Mouse (Mus musculus) embryonic facial prominence, embryonic 12.5 days (tissue): ENCODE measurements around the gene Olfr703. TPM values are rescaled to one million over a fixed set of nuclear protein-coding genes. Genes with fewer than 3 reads are reported as not detected.

Experiments
- ATAC-seq: fragments of 200-750 bp; cut with Nextera tagmentation; 2 replicates; pipeline ENCODE4 v1.8.0; 2017; ENCODE audit not compliant: insufficient number of reproducible peaks, insufficient read depth, low FRiP score, low TSS enrichment
- H3K27ac ChIP-seq: fragments of 300-500 bp; sonication (generic); 2 replicates; pipeline ENCODE4 v1.5.1; 2016; ENCODE audit warnings: mild to moderate bottlenecking
- H3K27me3 ChIP-seq: fragments of 300-500 bp; sonication (generic); 2 replicates; pipeline ENCODE4 v1.6.1; 2016; ENCODE audit warnings: mild to moderate bottlenecking, moderate library complexity
- H3K36me3 ChIP-seq: fragments of 300-500 bp; sonication (generic); 2 replicates; pipeline ENCODE4 v1.6.1; 2016; ENCODE audit warnings: mild to moderate bottlenecking
- H3K4me1 ChIP-seq: fragments of 300-500 bp; sonication (generic); 2 replicates; pipeline ENCODE4 v1.6.1; 2016
- H3K4me2 ChIP-seq: fragments of 300-500 bp; sonication (generic); replicated peaks from 2 replicates; pipeline ENCODE4 v1.6.1; 2016; ENCODE audit warnings: mild to moderate bottlenecking, moderate library complexity
- H3K4me3 ChIP-seq: fragments of 300-500 bp; sonication (generic); 2 replicates; pipeline ENCODE4 v1.5.1; 2016; ENCODE audit warnings: mild to moderate bottlenecking
- H3K9ac ChIP-seq: fragments of 300-500 bp; sonication (generic); 2 replicates; pipeline ENCODE4 v1.6.1; 2016; ENCODE audit warnings: mild to moderate bottlenecking, moderate library complexity
- H3K9me3 ChIP-seq: fragments of 300-500 bp; sonication (generic); 2 replicates; pipeline ENCODE4 v1.6.1; 2016; ENCODE audit warnings: mild to moderate bottlenecking, moderate library complexity
- WGBS: fragments of 180-500 bp; shearing (Covaris S2); methylation state at CpG from one replicate; pipeline ENCODE4 v1.1.7; 2016; 5-methylcytosine and 5-hydroxymethylcytosine counted together
- polyA plus RNA-seq: library from polyadenylated mRNA; unstranded; fragments of >200 nt; fragmentation: Nextera tagmentation; extraction: Ambion mirVana; gene quantifications from 2 replicates; pipeline ENCODE4 v1.2.1, GENCODE M21; 2016

Gene Olfr703
- not detected in 2 replicates for polyA plus RNA-seq

GRCm38 (mm10) chr7:106843060-106843459 lies at the start of gene Olfr703:
TSS of gene Olfr703 (plus strand) at chr7:106843360.
- ATAC-seq: no peak
- WGBS: 59% methylated on average over 2 of the region's 2 CpGs
- no peak within 1 kb of the TSS for H3K27ac ChIP-seq
- no peaks in the 10 kb centered on the region for H3K36me3 ChIP-seq
- H3K4me1 ChIP-seq: no peaks in the 10 kb centered on the region
- no peak within 1 kb of the TSS for H3K9ac ChIP-seq
- no peaks in the 10 kb centered on the region for H3K27me3 ChIP-seq
- H3K9me3 ChIP-seq: 0 out of 2 replicates have a peak, but pooled peaks cover 4% of the 10 kb centered on the region
- no peak within 1 kb of the TSS for H3K4me3 ChIP-seq
- H3K4me2 ChIP-seq: no peak within 1 kb of the TSS

GRCm38 (mm10) chr7:106808734-106809133 lies 34.4 kb upstream of the Olfr703 start, which contains the start of gene Olfr700:
TSS of gene Olfr700 (minus strand) at chr7:106808834.
- H3K27ac ChIP-seq: no peak within 1 kb of the TSS
- no peaks in the 10 kb centered on the region for H3K27me3 ChIP-seq
- H3K4me2 ChIP-seq: no peak within 1 kb of the TSS
- 79% methylated on average over 1 of the region's 1 CpGs for WGBS
- H3K36me3 ChIP-seq: no peaks in the 10 kb centered on the region
- no peaks in the 10 kb centered on the region for H3K9me3 ChIP-seq
- H3K4me3 ChIP-seq: no peak within 1 kb of the TSS
- ATAC-seq: no peak
- no peak within 1 kb of the TSS for H3K9ac ChIP-seq
- H3K4me1 ChIP-seq: no peaks in the 10 kb centered on the region

GRCm38 (mm10) chr7:106813829-106814228 lies 29.3 kb upstream of the Olfr703 start, which contains the start of gene Olfr701:
TSS of gene Olfr701 (plus strand) at chr7:106814129.
- no peak within 1 kb of the TSS for H3K4me3 ChIP-seq
- no peaks in the 10 kb centered on the region for H3K9me3 ChIP-seq
- no peaks in the 10 kb centered on the region for H3K36me3 ChIP-seq
- H3K4me1 ChIP-seq: no peaks in the 10 kb centered on the region
- H3K4me2 ChIP-seq: no peak within 1 kb of the TSS
- H3K9ac ChIP-seq: no peak within 1 kb of the TSS
- no peaks in the 10 kb centered on the region for H3K27me3 ChIP-seq
- H3K27ac ChIP-seq: no peak within 1 kb of the TSS
- whole genome bisulfite sequencing: 71% methylated on average over 2 of the region's 2 CpGs
- no peak for ATAC-seq

- Histone ChIP-seq H3K9me3 (no peaks in the 10 kb centered on the region), H3K27ac (no peak overlapping the region)
Measured at GRCm38 (mm10) chr7:106815775-106816174, 27.4 kb upstream of the Olfr703 start.

GRCm38 (mm10) chr7:106818414-106818813 lies 24.7 kb upstream of the Olfr703 start:
- Histone ChIP-seq H3K9ac (no peak overlapping the region), H3K36me3 (no peaks in the 10 kb centered on the region), H3K4me3 (no peak overlapping the region), H3K27me3 (no peaks in the 10 kb centered on the region), H3K27ac (no peak overlapping the region), H3K9me3 (no peaks in the 10 kb centered on the region), H3K4me2 (no peak overlapping the region), H3K4me1 (no peaks in the 10 kb centered on the region)
- ATAC-seq: no peak

More at GRCm38 (mm10) chr7:106815775-106816174, 27.4 kb upstream of the Olfr703 start:
- Histone ChIP-seq H3K27me3 (no peaks in the 10 kb centered on the region), H3K4me1 (no peaks in the 10 kb centered on the region), H3K9ac (no peak overlapping the region), H3K36me3 (no peaks in the 10 kb centered on the region), H3K4me2 (no peak overlapping the region), H3K4me3 (no peak overlapping the region)
- WGBS: 68% methylated on average over 2 of the region's 2 CpGs
- ATAC-seq: no peak

GRCm38 (mm10) chr7:106833793-106834192 lies 9.4 kb upstream of the Olfr703 start, which contains the start of gene Olfr702:
TSS of gene Olfr702 (minus strand) at chr7:106833893.
- Histone ChIP-seq H3K27ac (no peak within 1 kb of the TSS), H3K4me1 (no peaks in the 10 kb centered on the region), H3K36me3 (no peaks in the 10 kb centered on the region), H3K9me3 (no peaks in the 10 kb centered on the region), H3K27me3 (no peaks in the 10 kb centered on the region), H3K9ac (no peak within 1 kb of the TSS), H3K4me3 (no peak within 1 kb of the TSS), H3K4me2 (no peak within 1 kb of the TSS)
- ATAC-seq: no peak

GRCm38 (mm10) chr7:106862885-106863284 lies 19.7 kb downstream of the Olfr703 start, which contains the start of gene Olfr704:
TSS of gene Olfr704 (plus strand) at chr7:106863185.
- 0 out of 2 replicates have a peak, but pooled peaks cover 4% of the 10 kb centered on the region for H3K9me3 ChIP-seq
- ATAC-seq: no peak
- H3K27ac ChIP-seq: no peak within 1 kb of the TSS
- no peaks in the 10 kb centered on the region for H3K27me3 ChIP-seq
- H3K4me2 ChIP-seq: no peak within 1 kb of the TSS
- H3K9ac ChIP-seq: no peak within 1 kb of the TSS
- no peaks in the 10 kb centered on the region for H3K36me3 ChIP-seq
- no peak within 1 kb of the TSS for H3K4me3 ChIP-seq
- H3K4me1 ChIP-seq: no peaks in the 10 kb centered on the region

GRCm38 (mm10) chr7:106876791-106877190 lies 33.6 kb downstream of the Olfr703 start, which contains the start of gene Olfr705:
TSS of gene Olfr705 (minus strand) at chr7:106876891.
- Histone ChIP-seq H3K27me3 (no peaks in the 10 kb centered on the region), H3K4me2 (no peak within 1 kb of the TSS), H3K27ac (no peak within 1 kb of the TSS), H3K9ac (no peak within 1 kb of the TSS), H3K36me3 (no peaks in the 10 kb centered on the region), H3K9me3 (no peaks in the 10 kb centered on the region), H3K4me1 (no peaks in the 10 kb centered on the region), H3K4me3 (no peak within 1 kb of the TSS)
- WGBS: 81% methylated on average over 3 of the region's 3 CpGs
- no peak for ATAC-seq

GRCm38 (mm10) chr7:106888062-106888461 lies 44.9 kb downstream of the Olfr703 start, which contains the start of gene Olfr706:
TSS of gene Olfr706 (minus strand) at chr7:106888162.
- H3K9me3 ChIP-seq: no peaks in the 10 kb centered on the region
- H3K36me3 ChIP-seq: no peaks in the 10 kb centered on the region
- H3K9ac ChIP-seq: no peak within 1 kb of the TSS
- H3K4me3 ChIP-seq: no peak within 1 kb of the TSS
- no peak within 1 kb of the TSS for H3K27ac ChIP-seq
- no peak for ATAC-seq
- no peaks in the 10 kb centered on the region for H3K4me1 ChIP-seq
- H3K27me3 ChIP-seq: no peaks in the 10 kb centered on the region
- 84% methylated on average over 2 of the region's 2 CpGs for WGBS
- H3K4me2 ChIP-seq: no peak within 1 kb of the TSS

Other genes starting within 250 kb of the Olfr703 start
- not detected in 2 replicates for gene Olfr693, start 162.8 kb upstream of the Olfr703 start, polyA plus RNA-seq
- gene Olfr694, start 151.5 kb upstream of the Olfr703 start, polyA plus RNA-seq: not detected in 2 replicates
- not detected in 2 replicates for gene Olfr695, start 127.0 kb upstream of the Olfr703 start, polyA plus RNA-seq
- gene Olfr697, start 100.9 kb upstream of the Olfr703 start, polyA plus RNA-seq: not detected in 2 replicates
- gene Olfr698, start 88.0 kb upstream of the Olfr703 start, polyA plus RNA-seq: not detected in 2 replicates
- gene Olfr699, start 50.2 kb upstream of the Olfr703 start, polyA plus RNA-seq: not detected in 2 replicates
- not detected in 2 replicates for gene Olfr700, start 34.5 kb upstream of the Olfr703 start, polyA plus RNA-seq
- gene Olfr701, start 29.2 kb upstream of the Olfr703 start, polyA plus RNA-seq: not detected in 2 replicates
- not detected in 2 replicates for gene Olfr702, start 9.5 kb upstream of the Olfr703 start, polyA plus RNA-seq
- gene Olfr704, start 19.8 kb downstream of the Olfr703 start, polyA plus RNA-seq: not detected in 2 replicates
- not detected in 2 replicates for gene Olfr705, start 33.5 kb downstream of the Olfr703 start, polyA plus RNA-seq
- not detected in 2 replicates for gene Olfr706, start 44.8 kb downstream of the Olfr703 start, polyA plus RNA-seq
- gene Olfr707, start 57.9 kb downstream of the Olfr703 start, polyA plus RNA-seq: not detected in 2 replicates
- gene Olfr1532-ps1, start 64.6 kb downstream of the Olfr703 start, polyA plus RNA-seq: not detected in 2 replicates
- gene Olfr709-ps1, start 88.9 kb downstream of the Olfr703 start, polyA plus RNA-seq: not detected in 2 replicates
- not detected in 2 replicates for gene Olfr710, start 105.0 kb downstream of the Olfr703 start, polyA plus RNA-seq
- not detected in 2 replicates for gene Olfr6, start 120.6 kb downstream of the Olfr703 start, polyA plus RNA-seq
- not detected in 2 replicates for gene Olfr711, start 132.1 kb downstream of the Olfr703 start, polyA plus RNA-seq
- not detected in 2 replicates for gene Olfr2, start 162.7 kb downstream of the Olfr703 start, polyA plus RNA-seq
- not detected in 2 replicates for gene Olfr713, start 187.8 kb downstream of the Olfr703 start, polyA plus RNA-seq
- gene Olfr714, start 227.6 kb downstream of the Olfr703 start, polyA plus RNA-seq: not detected in 2 replicates
- gene Olfr17, start 249.9 kb downstream of the Olfr703 start, polyA plus RNA-seq: not detected in 2 replicates